Mouse (Mus musculus): ENCODE measurements around the gene Rhpn2. TPM values are rescaled to one million over a fixed set of nuclear protein-coding genes. Genes with fewer than 3 reads are reported as not detected.

Gene Rhpn2
- total RNA-seq, 2 experiments from 2014 or later = 0.67 to 1.3 TPM

GRCm38 (mm10) chr7:35388694-35389093 lies 54.7 kb downstream of the Rhpn2 start:
- DNase-seq = no peak

GRCm38 (mm10) chr7:35392935-35393334 lies 59.0 kb downstream of the Rhpn2 start:
- no peak for DNase-seq

GRCm38 (mm10) chr7:35395734-35396456 lies 61.9 kb downstream of the Rhpn2 start:
- no peak for DNase-seq

DNA sequence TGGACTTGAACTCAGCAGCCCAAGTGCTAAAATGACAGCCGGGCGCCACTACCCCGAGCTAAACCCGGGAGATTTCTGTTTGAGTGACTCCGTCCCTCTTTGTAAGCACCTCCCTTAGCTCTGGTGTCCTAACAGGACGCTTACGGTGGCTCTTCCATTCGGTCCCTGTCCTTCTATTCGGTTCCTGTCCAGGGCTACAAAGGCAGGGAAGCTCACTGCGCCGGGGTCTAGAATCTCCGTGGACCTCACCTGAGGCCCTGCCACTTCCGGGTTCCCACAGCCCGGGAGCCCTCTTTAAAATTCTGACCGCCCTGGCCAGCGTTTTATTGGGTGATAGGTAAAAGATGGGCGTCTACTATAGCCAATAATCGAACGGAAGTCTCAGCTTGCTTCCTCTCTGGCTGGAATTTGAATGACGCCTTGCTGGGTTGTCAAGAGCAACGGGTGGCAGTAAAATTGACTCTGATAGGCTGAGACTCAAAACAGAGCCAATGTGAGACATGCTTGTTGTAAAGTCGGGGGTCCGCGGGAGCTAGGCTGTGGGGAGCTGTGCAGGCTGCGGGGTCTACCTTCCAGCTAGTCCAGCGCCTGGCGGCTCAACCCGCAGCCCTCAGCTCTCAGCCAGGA lies 62.7 kb downstream of the Rhpn2 start, which contains the start of the genes Faap24 and Cep89:
Faap24 (minus strand) TSS at position 295 of the 627 bp plus-strand sequence.
Cep89 (plus strand) TSS at position 494 of the 627 bp plus-strand sequence.
- DNase-seq = peak; percentile 93

GRCm38 (mm10) chr7:35401169-35401568 lies 67.2 kb downstream of the Rhpn2 start:
- DNase-seq = no peak

DNA sequence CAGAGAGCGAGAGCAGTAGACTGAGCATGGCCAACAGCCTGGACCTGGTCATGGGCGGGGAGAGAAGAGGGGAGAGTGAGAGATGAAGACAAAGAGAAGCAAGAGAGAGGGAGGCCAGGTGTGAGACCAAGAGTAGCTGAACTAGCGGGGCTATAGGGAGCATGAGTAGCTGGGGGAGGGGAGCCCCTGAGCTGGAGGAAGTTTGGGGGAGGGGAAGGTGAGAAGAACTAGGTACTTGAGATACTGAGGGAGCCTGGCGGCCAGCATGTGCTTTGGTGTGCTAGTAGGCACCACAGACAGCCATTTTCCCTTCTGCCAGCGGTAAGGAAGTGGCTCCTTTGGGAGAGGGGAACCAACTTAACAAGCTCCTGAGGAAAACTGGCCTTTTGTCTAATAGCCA lies 81.3 kb downstream of the Rhpn2 start:
- DNase-seq = no peak

DNA sequence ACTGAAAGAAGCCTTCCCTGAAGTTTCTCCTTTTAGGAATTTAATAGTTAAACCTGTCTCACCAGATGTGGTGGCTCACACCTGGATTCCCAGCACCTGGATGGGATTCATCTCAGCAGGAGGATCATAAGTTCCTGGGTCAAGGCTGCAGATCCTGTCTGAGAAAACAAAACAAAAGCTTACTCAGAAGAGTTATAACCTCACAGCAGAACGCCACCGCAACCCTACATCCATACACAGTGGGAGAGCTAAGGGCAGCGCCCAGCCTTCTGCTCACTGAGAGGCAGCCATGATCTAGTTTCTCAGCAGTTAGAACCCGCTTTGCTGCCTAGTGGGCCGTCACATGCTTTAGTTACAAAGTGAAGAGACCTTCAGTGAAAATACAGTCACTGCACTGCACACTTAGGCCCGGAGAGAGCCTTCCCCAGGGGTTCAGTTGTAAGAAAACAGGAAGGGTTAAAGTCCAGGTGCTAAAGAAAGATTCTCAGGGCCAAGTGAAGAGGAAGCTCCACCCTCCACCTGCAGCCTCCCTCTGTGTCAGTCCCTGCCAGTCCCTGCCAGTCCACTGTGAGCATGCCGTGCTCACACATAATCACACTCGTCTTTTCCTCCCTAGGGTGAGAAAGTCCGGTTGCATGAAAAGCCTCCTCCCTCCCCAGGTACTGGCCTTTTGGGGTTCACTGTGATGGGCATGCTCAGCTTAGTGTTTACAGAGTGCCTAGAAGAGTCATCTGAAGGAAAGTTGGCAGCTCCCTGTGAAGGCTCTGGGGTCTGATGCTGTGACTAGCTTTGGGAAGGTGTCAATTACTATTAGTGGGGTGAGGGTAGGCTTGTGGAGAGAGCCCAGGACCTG lies 82.1 kb downstream of the Rhpn2 start:
- DNase-seq = no peak

GRCm38 (mm10) chr7:35416654-35416948 lies 82.6 kb downstream of the Rhpn2 start:
- DNase-seq = no peak

DNA sequence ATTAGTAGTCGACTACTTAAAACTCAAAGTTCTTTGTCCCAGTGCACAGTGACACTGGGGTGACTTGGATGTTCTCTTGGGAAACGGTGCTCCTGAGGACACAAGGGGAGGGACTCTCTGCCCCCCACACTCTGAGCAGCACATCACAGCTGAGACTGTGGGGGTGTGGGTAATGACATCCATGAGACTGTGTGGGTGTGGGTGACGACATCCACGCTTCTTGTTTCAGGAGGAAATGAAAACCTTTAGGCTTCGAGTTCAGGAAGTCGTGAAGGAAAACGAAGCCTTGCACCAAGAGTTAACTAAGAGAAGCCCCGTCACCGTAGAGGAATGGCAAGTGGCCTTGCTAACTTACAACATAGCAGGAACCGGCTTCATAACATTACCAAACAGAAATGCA lies 89.1 kb downstream of the Rhpn2 start:
- DNase-seq = no peak

DNA sequence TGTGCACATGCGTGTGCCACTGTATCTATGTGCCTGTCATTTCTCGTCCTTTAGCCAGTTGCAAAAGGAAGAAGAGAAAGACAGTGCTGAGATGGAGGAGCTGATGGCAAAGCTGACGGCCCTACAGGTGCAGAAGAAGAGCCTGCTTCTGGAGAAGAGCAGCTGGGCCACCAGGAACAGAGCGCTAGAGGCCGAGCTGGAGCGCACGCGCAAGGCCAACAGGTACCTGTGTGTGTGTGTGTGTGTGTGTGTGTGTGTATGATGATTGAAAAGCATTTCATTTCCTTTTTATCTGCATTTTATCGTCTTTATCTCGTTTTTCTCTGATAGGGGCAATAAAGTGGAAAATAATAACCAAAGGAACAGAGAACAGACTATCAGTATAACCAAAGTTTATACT lies 94.2 kb downstream of the Rhpn2 start:
- DNase-seq = no peak

GRCm38 (mm10) chr7:35435266-35435665 lies 101.3 kb downstream of the Rhpn2 start:
- DNase-seq = no peak

Other genes starting within 250 kb of the Rhpn2 start
- gene Cebpa, start 214.9 kb upstream of the Rhpn2 start, total RNA-seq (2021) = 10 to 100 TPM in 1 of 2 experiments, 1 to 10 TPM in 1; 2.1 to 19.6 TPM
- gene Slc7a10, start 147.8 kb upstream of the Rhpn2 start, total RNA-seq (2021) = 1 to 10 TPM in 1 of 2 experiments, under 1 TPM in 1; 0.31 to 7.7 TPM
- 1 to 10 TPM; 7.6 to 8.2 TPM for gene Lrp3, start 118.7 kb upstream of the Rhpn2 start, total RNA-seq (2021)
- 1 to 10 TPM; 4.2 to 5.2 TPM for gene Gpatch1, start 15.7 kb upstream of the Rhpn2 start, total RNA-seq (2021)
- 1 to 10 TPM in 1 of 2 experiments, under 1 TPM in 1; 0.79 to 1.0 TPM for gene Faap24, start 62.7 kb downstream of the Rhpn2 start, total RNA-seq (2021)
- 1 to 10 TPM; 4.9 to 6.4 TPM for gene Cep89, start 62.9 kb downstream of the Rhpn2 start, total RNA-seq (2021)
- not detected for gene Slc7a9, start 114.6 kb downstream of the Rhpn2 start, total RNA-seq (2021)
- gene Tdrd12, start 203.6 kb downstream of the Rhpn2 start, total RNA-seq (2021) = not detected
- 10 to 100 TPM; 37.7 to 42.7 TPM for gene Nudt19, start 222.1 kb downstream of the Rhpn2 start, total RNA-seq (2021)

Measured in gastrocnemius, postnatal 25 days (tissue).